Mouse (Mus musculus) G1E (cell line): ENCODE data around the gene Cnn1. TPM values are rescaled to one million over a fixed set of nuclear protein-coding genes. Genes with fewer than 3 reads are reported as not detected.
A peak's percentile ranks its signal among the peaks of the same experiment; 100 is the strongest.

Experiments
- ATAC-seq: 2 replicates; pipeline ENCODE4 v1.8.0; 2016; ENCODE audit warnings: mild to moderate bottlenecking; ENCODE audit not compliant: insufficient number of reproducible peaks, poor library complexity, low FRiP score, severe bottlenecking; ENCODE audit errors: extremely low read depth
- DNase-seq: peaks from one replicate; pipeline ENCODE4 v3.0.0; 2012; ENCODE audit warnings: low spot score
- H3K27me3 ChIP-seq: 2 replicates; pipeline ENCODE4 v1.6.1; 2012; ENCODE audit warnings: mild to moderate bottlenecking, low read length, inconsistent platforms; ENCODE audit not compliant: insufficient read depth
- H3K36me3 ChIP-seq: replicated peaks from 2 replicates; pipeline ENCODE3; 2012; ENCODE audit warnings: mild to moderate bottlenecking, inconsistent platforms
- H3K4me1 ChIP-seq: 2 replicates; pipeline ENCODE4 v1.6.1; 2012; ENCODE audit warnings: low read depth, low read length, inconsistent platforms, mixed read lengths; ENCODE audit not compliant: insufficient read depth
- H3K4me3 ChIP-seq: 2 replicates; pipeline ENCODE4 v1.5.1; 2012; ENCODE audit warnings: low read depth, mild to moderate bottlenecking, inconsistent platforms, low read length, moderate library complexity, mixed read lengths
- H3K9me3 ChIP-seq: replicated peaks from 2 replicates; pipeline ENCODE4 v1.6.1; 2012; ENCODE audit warnings: inconsistent platforms
- CTCF ChIP-seq: IDR thresholded peaks from 2 replicates; pipeline ENCODE4 v1.5.1; 2012; ENCODE audit warnings: low read depth, low read length, inconsistent platforms, mixed read lengths
- GATA1 ChIP-seq: IDR thresholded peaks from 2 replicates; pipeline ENCODE4 v1.6.1; 2012; ENCODE audit warnings: borderline replicate concordance, low read length, inconsistent platforms, mixed read lengths
- GATA2 ChIP-seq: IDR thresholded peaks from 2 replicates; pipeline ENCODE4 v1.6.1; 2012; ENCODE audit warnings: low read depth, low read length, inconsistent platforms, borderline replicate concordance
- POLR2AphosphoS5 ChIP-seq: IDR thresholded peaks from 2 replicates; pipeline ENCODE4 v1.6.1; 2012; ENCODE audit warnings: low read depth, low read length, inconsistent platforms; ENCODE audit not compliant: insufficient replicate concordance
- TAL1 ChIP-seq: conservative IDR thresholded peaks from 2 replicates; pipeline ENCODE4 v1.6.1; 2012; ENCODE audit warnings: low read depth, low read length, inconsistent platforms, mixed read lengths
- polyA plus RNA-seq: library from polyadenylated mRNA; stranded (reverse); fragments of >175 nt; gene quantifications from 2 replicates; pipeline ENCODE4 v1.2.3, GENCODE M21; 2012
- total RNA-seq, 2 experiments: library from RNA; stranded (forward) in 1 of 2; stranded (reverse) in 1 of 2; fragments of 200-1000 nt in 1 of 2; fragments of >200 nt in 1 of 2; fragmentation: Nextera tagmentation in 1 of 2; gene quantifications; 2 replicates each; pipeline ENCODE4 v1.2.3; 2014 to 2017

The Cnn1 gene
- total and polyA plus RNA-seq, 3 experiments = 0.05 TPM; not detected in 2

DNA sequence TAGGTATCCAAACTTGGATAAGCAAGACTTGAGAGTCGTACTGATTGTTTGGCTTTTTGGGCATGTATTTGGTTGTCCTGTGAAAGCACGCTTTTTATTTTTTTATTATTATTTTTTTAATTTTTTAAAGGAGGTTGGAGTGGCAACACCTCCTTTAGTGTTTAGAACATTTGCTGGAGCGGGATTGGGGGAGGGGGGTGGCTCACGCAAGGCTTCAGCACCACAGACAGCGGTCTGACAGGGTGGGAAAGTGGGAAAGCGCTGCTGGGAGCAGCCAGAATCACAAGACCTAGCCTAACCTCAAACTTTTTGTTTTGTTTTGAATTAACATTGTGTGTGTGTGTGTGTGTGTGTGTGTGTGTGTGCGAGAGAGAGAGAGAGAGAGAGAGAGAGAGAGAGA, 45.4 kb upstream of the Cnn1 start:
- TF ChIP-seq POLR2AphosphoS5 = no peak
- no peak for TF ChIP-seq TAL1
- TF ChIP-seq GATA1 = no peak
- no peak for TF ChIP-seq GATA2
- TF ChIP-seq CTCF = no peak
- Histone ChIP-seq H3K4me3 (no peak overlapping the region), H3K4me1 (peaks cover 19% of the 10 kb centered on the region), H3K27me3 (peaks cover 24% of the 10 kb centered on the region; the same call in 1 of the 2 replicates), H3K36me3 (peaks cover 36% of the 10 kb centered on the region), H3K9me3 (peaks cover 18% of the 10 kb centered on the region)
- no peak for ATAC-seq
- DNase-seq = no peak

- peak overlapping the region; percentile 14; the same call in 1 of the 2 replicates for H3K4me3 ChIP-seq
- ATAC-seq (no peak), DNase-seq (peak; percentile 74)
- peaks cover 18% of the 10 kb centered on the region for H3K9me3 ChIP-seq
- TF ChIP-seq CTCF (no peak), GATA2 (no peak), GATA1 (no peak), TAL1 (no peak), POLR2AphosphoS5 (no peak)
- H3K4me1 ChIP-seq = peaks cover 19% of the 10 kb centered on the region
- peaks cover 44% of the 10 kb centered on the region for H3K36me3 ChIP-seq
- H3K27me3 ChIP-seq = peaks cover 15% of the 10 kb centered on the region; the same call in 1 of the 2 replicates
Observed at GRCm38 (mm10) chr9:22054411-22055076, 44.5 kb upstream of the Cnn1 start.

DNA sequence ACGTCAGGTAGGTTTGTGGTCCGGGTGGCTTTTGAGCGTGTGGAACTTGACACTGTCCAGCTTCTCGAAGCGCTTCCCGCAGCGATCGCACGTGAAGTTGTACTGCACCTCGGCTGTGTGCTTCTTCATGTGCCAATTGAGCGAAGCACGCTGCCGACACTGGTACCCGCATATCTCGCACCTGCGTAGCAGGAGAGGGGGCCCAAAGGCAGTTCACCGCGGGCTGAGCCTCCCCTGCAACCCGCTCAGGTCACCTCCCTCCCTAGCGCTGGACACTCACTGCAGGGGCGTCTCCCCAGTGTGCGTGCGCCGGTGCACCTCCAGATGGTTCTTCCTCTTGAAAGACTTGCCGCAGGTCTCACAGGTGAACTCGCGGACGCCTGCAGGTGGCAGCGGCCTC, 43.3 kb upstream of the Cnn1 start:
- Histone ChIP-seq H3K4me1 (peaks cover 13% of the 10 kb centered on the region), H3K27me3 (peaks cover 12% of the 10 kb centered on the region; the same call in 1 of the 2 replicates), H3K36me3 (peaks cover 54% of the 10 kb centered on the region), H3K4me3 (no peak overlapping the region), H3K9me3 (peaks cover 13% of the 10 kb centered on the region)
- DNase-seq (no peak), ATAC-seq (no peak)
- TF ChIP-seq GATA2 (no peak), CTCF (no peak), GATA1 (no peak), TAL1 (no peak), POLR2AphosphoS5 (no peak)

DNA sequence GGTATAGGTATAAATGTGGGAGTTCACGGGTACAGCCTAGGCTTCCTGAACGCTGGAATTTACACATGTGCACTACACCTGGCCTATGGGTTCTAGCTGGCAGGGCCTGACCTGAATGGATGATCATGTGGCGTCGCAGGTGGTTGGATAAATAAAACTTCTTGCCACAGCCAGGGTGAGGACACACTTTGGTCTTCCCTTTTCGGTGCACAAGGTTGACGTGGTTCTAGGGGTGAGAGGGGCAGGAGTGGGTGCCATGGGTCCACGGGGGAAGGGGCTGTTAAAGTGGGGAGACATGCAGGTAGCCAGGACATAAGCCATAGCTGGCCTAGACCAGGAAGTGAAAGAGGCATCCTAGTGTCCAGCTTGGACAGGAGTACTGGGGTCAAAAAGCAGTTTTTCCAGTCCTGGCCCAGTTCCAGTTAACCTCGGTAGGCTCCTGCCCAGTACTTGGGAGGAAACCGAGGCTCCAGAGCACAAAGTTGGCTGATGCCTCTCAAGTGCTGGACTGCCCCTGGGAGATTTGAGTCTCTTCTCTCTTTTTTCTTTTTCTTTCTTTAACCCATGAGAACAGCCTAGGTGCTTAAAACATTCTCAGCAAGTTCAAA, 42.6 kb upstream of the Cnn1 start:
- no peak for TF ChIP-seq TAL1
- no peak for TF ChIP-seq POLR2AphosphoS5
- no peak for TF ChIP-seq CTCF
- TF ChIP-seq GATA2 = no peak
- no peak for TF ChIP-seq GATA1
- Histone ChIP-seq H3K4me3 (no peak overlapping the region), H3K36me3 (peaks cover 60% of the 10 kb centered on the region), H3K4me1 (peaks cover 11% of the 10 kb centered on the region), H3K9me3 (peaks cover 6% of the 10 kb centered on the region), H3K27me3 (peaks cover 12% of the 10 kb centered on the region; the same call in 1 of the 2 replicates)
- DNase-seq = no peak
- ATAC-seq = no peak

DNA sequence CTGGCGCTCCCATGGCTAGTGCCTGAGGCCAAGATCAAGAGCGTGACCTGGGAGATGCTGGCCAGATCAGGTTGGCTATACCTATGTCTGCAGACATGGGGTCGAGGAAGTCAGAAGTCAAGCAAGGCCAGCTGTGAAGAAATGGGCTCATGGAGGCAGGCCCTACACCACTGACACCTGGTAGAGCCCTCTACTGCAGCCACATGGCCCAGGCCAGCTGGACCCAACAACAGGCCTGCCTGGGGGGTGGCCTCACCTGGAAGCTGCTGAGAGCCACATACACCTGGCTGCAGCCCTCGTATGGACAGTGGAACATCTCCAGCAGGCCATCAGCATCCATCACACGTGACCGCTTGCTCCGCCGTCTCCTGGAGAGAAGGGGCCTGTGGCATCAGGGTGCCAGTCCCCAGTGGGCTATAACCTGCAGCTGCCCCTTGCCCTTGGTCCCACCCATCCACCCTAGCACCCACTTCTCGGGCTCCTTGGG, 41.9 kb upstream of the Cnn1 start:
- ATAC-seq (no peak), DNase-seq (no peak)
- H3K36me3 ChIP-seq = peaks cover 66% of the 10 kb centered on the region
- no peak for TF ChIP-seq TAL1
- no peak for TF ChIP-seq GATA1
- TF ChIP-seq POLR2AphosphoS5 = no peak
- no peak for TF ChIP-seq GATA2
- no peak for TF ChIP-seq CTCF
- H3K9me3 ChIP-seq = no peaks in the 10 kb centered on the region
- H3K4me1 ChIP-seq = peaks cover 11% of the 10 kb centered on the region
- peak overlapping the region; percentile 8; the same call in 1 of the 2 replicates for H3K4me3 ChIP-seq
- H3K27me3 ChIP-seq = peaks cover 7% of the 10 kb centered on the region; the same call in 1 of the 2 replicates

- TF ChIP-seq GATA2 (no peak), CTCF (no peak), POLR2AphosphoS5 (no peak), GATA1 (no peak), TAL1 (no peak)
- DNase-seq (no peak), ATAC-seq (no peak)
- Histone ChIP-seq H3K4me1 (peaks cover 11% of the 10 kb centered on the region), H3K27me3 (peaks cover 4% of the 10 kb centered on the region; the same call in 1 of the 2 replicates), H3K4me3 (no peak overlapping the region), H3K36me3 (peaks cover 75% of the 10 kb centered on the region), H3K9me3 (no peaks in the 10 kb centered on the region)
Observed at GRCm38 (mm10) chr9:22058011-22058424, 41.0 kb upstream of the Cnn1 start.
